Mouse (Mus musculus) T-helper 2 cell (primary cell): ENCODE measurements around the gene Sh3gl1.

ENCODE experiments used
- in situ Hi-C: fragments of 300-600 bp; cut with MboI, MseI; formaldehyde crosslinking; loops from one replicate; pipeline ENCODE4 v1.15.1; 2025; ENCODE audit warnings: high pct_unique_total_duplicates

Sh3gl1 gene

DNA sequence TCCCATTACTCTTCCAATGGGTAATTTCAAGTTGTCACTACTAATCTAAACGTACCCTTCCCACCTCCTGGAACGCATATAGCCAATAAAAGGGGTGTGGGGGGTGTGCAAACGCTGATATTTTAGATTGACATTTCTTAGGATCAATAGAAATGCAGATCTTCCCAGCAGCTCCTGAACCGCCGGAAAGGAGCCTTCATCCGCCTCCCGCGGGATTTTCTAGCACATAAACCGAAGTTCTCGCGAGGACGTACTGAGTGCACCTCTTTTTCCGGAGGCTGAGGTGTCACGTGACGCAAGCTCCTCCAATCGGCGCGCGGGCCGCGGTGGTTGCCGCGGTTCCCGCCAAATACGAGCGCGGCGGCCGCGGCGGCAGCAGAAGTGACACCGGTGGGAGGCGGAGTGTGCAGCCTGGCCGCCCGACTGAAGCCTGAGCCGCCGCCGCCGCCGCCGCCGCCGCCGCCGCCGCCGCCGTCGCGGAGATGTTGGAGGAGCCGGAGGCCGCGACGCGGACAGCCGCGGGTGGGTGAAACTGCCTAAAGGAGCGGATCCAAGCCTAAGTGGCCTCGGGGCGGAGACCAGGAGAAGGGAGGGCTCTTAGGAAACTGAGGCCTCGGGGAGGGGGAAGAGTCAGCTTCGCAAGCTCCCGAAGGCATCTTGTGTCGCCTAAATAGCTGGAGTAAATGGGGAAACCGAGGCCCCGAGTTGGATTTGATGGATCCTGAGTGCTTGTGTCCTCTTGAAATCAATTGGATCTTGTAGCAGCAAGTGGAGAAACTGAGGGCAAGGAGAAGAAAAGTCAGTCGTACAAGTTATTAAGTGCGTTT lies 3.8 kb upstream of the Sh3gl1 start, which contains the start of gene Chaf1a:
TSS of gene Chaf1a (plus strand) at position 410 of the 827 bp plus-strand sequence.
- in situ Hi-C loops = no loop called here

- in situ Hi-C loops = loop anchor here (5.0 kb wide), 1 partner anchor 38 kb away; the partner anchor contains the start of genes Hdgfl2 and Ubxn6
Measured at GRCm38 (mm10) chr17:56039345-56039744, 2.9 kb upstream of the Sh3gl1 start.

DNA sequence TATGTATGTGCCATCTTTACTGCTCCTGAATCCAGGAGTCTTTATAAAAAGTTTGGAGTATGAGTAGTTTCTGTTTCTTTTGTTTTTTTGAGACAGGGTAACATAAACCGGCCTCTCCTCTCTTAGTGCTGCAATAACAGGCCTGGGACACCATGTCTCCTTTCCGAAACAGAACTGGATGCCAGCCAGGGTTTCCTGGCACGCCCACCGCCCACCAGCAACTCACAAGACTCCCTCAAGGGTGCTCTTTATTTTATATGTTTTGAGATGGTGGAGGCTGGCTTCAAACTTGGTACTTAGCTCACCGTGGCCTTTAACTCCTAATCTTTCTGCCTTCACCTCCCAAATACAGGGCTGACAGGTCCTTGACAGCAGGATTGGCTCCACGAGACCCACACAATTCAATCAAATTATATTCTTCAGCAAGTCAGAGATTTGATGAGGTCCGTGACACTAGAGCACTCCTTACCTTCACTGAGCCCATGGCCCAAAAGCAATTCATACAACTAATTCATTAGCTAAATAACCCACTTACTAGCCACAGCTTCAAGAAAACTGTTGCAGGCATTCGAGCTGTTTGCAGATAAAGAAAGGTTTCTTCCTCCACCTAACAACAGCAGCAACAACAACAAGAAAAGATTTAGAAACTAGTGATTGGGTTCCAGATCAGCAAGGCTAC lies 2.3 kb upstream of the Sh3gl1 start:
- in situ Hi-C loops = loop anchor here (5.0 kb wide), 1 partner anchor 39 kb away; the partner anchor contains the start of genes Hdgfl2 and Ubxn6

DNA sequence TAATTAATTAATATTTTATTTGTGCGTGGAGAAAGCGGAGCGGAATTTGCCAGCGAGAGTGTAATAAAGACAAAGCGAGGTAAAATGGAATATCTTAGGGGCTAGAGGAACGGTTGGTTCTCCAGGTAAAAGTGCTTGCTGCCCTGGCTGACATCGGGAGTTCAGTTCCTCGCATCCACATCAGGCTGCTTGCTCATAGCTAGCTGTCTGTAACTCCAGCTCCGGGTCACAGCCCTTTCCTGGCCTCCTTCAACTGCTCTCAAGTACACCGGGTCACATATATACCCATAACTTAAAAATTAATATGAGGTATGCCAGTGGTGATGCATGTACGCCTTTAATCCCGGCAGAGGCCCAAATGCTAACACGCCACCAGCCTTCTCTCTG lies 459 bp upstream of the Sh3gl1 start:
- in situ Hi-C loops = loop anchor here (5.0 kb wide), 1 partner anchor 40 kb away; the partner anchor contains the start of genes Hdgfl2 and Ubxn6

- in situ Hi-C loops = loop anchor here (5.0 kb wide), 1 partner anchor 42 kb away; the partner anchor contains the start of genes Hdgfl2 and Ubxn6
Measured at GRCm38 (mm10) chr17:56035216-56035615, 1.2 kb downstream of the Sh3gl1 start.

- in situ Hi-C loops = loop anchor here (5.0 kb wide), 1 partner anchor 43 kb away; the partner anchor contains the start of genes Hdgfl2 and Ubxn6
Measured at GRCm38 (mm10) chr17:56034726-56035100, 1.7 kb downstream of the Sh3gl1 start.

GRCm38 (mm10) chr17:56034040-56034725 lies 2.3 kb downstream of the Sh3gl1 start:
- in situ Hi-C loops = no loop called here

GRCm38 (mm10) chr17:56032831-56033230 lies 3.6 kb downstream of the Sh3gl1 start:
- in situ Hi-C loops = no loop called here

- in situ Hi-C loops = no loop called here
Measured at GRCm38 (mm10) chr17:56032127-56032733, 4.2 kb downstream of the Sh3gl1 start.

GRCm38 (mm10) chr17:56031431-56031830 lies 5.0 kb downstream of the Sh3gl1 start:
- in situ Hi-C loops = no loop called here

GRCm38 (mm10) chr17:56030919-56031318 lies 5.5 kb downstream of the Sh3gl1 start:
- in situ Hi-C loops = no loop called here

DNA sequence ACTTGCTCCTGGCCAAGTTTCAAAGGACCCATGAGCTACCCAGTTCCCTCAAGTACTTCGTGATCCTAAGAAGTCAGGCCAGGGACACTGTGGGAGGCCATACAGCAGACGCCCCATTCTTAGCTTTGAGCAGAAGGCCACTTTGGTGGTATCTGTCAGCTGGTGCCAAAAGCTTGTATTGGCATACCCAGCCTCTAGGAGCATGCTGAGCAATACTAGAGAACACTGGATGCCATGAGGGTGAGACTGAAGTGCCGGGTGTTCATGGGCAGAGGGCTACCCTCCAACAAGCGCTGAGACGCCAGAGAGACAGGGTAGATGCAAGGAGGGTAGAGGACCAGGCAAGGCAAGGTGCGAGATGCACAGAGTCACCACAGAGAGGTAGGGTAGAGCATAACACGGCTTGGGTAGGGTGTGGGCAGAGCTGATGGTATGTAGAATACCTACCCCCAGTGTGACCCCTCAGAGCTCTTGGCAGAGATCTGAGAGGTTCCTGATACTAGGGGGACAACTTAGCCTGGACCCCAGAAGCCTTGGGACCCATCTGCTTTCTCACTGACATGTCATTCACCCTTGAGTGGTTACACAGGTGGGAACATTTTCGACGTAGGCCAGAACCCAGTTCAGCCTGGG lies 6.1 kb downstream of the Sh3gl1 start:
- in situ Hi-C loops = no loop called here

GRCm38 (mm10) chr17:56027801-56028441 lies 8.5 kb downstream of the Sh3gl1 start:
- in situ Hi-C loops = no loop called here

- in situ Hi-C loops = no loop called here
Measured at GRCm38 (mm10) chr17:56026881-56027280, 9.6 kb downstream of the Sh3gl1 start.

DNA sequence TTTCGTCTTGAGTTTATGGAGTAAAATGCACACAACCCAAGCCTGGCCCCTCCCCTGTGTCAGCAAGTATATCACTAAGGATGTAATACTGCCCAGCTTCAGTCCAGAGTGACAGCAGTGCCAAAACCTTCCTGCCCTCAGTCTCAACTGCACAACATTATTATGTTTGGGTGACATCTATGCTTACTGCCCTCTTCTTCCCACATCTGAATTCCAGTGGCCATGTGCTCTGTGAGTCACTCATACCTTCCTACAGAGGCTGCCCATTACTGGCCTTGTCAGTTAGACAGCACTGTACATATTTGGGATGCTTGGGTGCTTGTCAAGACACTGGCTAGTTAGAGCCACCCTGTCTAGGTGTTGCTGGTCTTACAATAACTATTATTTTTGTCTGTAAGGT lies 10.1 kb downstream of the Sh3gl1 start:
- in situ Hi-C loops = no loop called here

DNA sequence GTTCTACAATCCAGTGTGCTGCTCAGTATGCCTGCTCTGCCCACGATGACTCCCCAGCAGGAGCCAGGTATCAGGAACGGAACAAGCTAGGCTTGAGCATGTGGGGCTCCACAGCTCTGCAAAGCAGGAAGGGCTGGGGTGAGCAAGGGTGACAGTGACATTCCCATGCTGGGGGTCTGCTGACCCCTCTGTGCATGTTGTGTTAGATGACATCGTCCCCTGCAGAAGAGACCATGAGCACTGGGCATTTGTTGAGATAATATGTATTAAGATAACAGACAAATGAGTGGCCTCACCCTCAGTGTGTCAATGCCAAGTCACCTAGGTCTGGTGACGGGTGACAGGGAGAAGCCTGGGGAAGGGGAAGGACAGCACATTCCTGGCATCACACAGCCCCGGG lies 11.5 kb downstream of the Sh3gl1 start:
- in situ Hi-C loops = loop anchor here (25.0 kb wide), 1 partner anchor 1262 kb away; the partner anchor contains the start of gene Vav1

- in situ Hi-C loops = loop anchor here (25.0 kb wide), 1 partner anchor 1263 kb away; the partner anchor contains the start of gene Vav1
Measured at GRCm38 (mm10) chr17:56024476-56024875, 12.0 kb downstream of the Sh3gl1 start.

- in situ Hi-C loops = loop anchor here (25.0 kb wide), 1 partner anchor 1264 kb away; the partner anchor contains the start of gene Vav1
Measured at GRCm38 (mm10) chr17:56023386-56023785, 13.0 kb downstream of the Sh3gl1 start.

GRCm38 (mm10) chr17:56022989-56023290 lies 13.5 kb downstream of the Sh3gl1 start:
- in situ Hi-C loops = loop anchor here (25.0 kb wide), 1 partner anchor 1264 kb away; the partner anchor contains the start of gene Vav1
